Mouse (Mus musculus): ENCODE results near the gene Fate1. TPM values are rescaled to one million over a fixed set of nuclear protein-coding genes. Genes with fewer than 3 reads are reported as not detected.

Fate1 gene
- total and polyA plus RNA-seq, 3 experiments: not detected

- no peak for TF ChIP-seq USF2 (IDR thresholded peaks at IDR 0.05; ENCODE audit: borderline replicate concordance in 1 of 2, insufficient read depth in 1 of 2, low read depth in 1 of 2, low read length in 2 of 2)
- TF ChIP-seq POLR2A (IDR thresholded peaks at IDR 0.05; ENCODE audit: control insufficient read depth in 1 of 2, insufficient read depth in 1 of 2, low read depth in 1 of 2, low read length in 2 of 2, poor library complexity in 1 of 2): no peak
- TF ChIP-seq MAX (IDR thresholded peaks at IDR 0.05; ENCODE audit: low read length): no peak
- TF ChIP-seq CHD1 (IDR thresholded peaks at IDR 0.05; ENCODE audit: low read depth, low read length): no peak
- TF ChIP-seq MAFK (IDR thresholded peaks at IDR 0.05; ENCODE audit: borderline replicate concordance, low read depth, low read length): no peak
- no peak for TF ChIP-seq NRF1 (IDR thresholded peaks at IDR 0.05; ENCODE audit: insufficient read depth, low read depth, low read length, poor library complexity, severe bottlenecking)
- TF ChIP-seq USF1 (IDR thresholded peaks at IDR 0.05; ENCODE audit: low read depth, low read length): no peak
- no peak for TF ChIP-seq CTCF (IDR thresholded peaks at IDR 0.05 in 2 of 3, conservative IDR thresholded peaks at IDR 0.05 in 1 of 3; ENCODE audit: control insufficient read depth in 1 of 3, insufficient read depth in 1 of 3, low read depth in 2 of 3, low read length in 3 of 3, poor library complexity in 1 of 3, severe bottlenecking in 1 of 3)
- no peak for TF ChIP-seq MYB (IDR thresholded peaks at IDR 0.05; ENCODE audit: low read depth, low read length)
- TF ChIP-seq ZMIZ1 (IDR thresholded peaks at IDR 0.05; ENCODE audit: low read depth, low read length): no peak
- TF ChIP-seq POLR2AphosphoS5 (IDR thresholded peaks at IDR 0.05; ENCODE audit: borderline replicate concordance, low read depth, low read length): no peak
- TF ChIP-seq JUND (IDR thresholded peaks at IDR 0.05; ENCODE audit: low read depth, low read length): no peak
- no peak for TF ChIP-seq UBTF (IDR thresholded peaks at IDR 0.05; ENCODE audit: borderline replicate concordance, insufficient read depth, low read depth, low read length)
- TF ChIP-seq EP300 (IDR thresholded peaks at IDR 0.05; ENCODE audit: low read depth in 1 of 2, low read length in 2 of 2): no peak
- no peak for DNase-seq (ENCODE audit: low read depth, low spot score)
- Histone ChIP-seq H3K36me3 (ENCODE audit: control insufficient read depth in 1 of 2, insufficient read depth in 2 of 2, low read length in 2 of 2) (no peaks in the 10 kb centered on the region), H3K9me3 (replicated peaks; ENCODE audit: insufficient read depth, low read length) (no peaks in the 10 kb centered on the region), H3K79me2 (ENCODE audit: control insufficient read depth, insufficient read depth, low read length, poor library complexity) (no peaks in the 10 kb centered on the region), H3K4me1 (ENCODE audit: control insufficient read depth in 1 of 2, insufficient read depth in 2 of 2, low read length in 2 of 2) (no peaks in the 10 kb centered on the region), H3K27ac (ENCODE audit: control insufficient read depth, low read depth, low read length) (no peak within 1 kb of the TSS), H3K27me3 (ENCODE audit: control insufficient read depth in 1 of 2, insufficient read depth in 2 of 2, low read length in 2 of 2) (no peaks in the 10 kb centered on the region), H3K4me3 (ENCODE audit: control insufficient read depth in 1 of 2, insufficient read depth in 1 of 2, low read depth in 2 of 2, low read length in 2 of 2) (no peak within 1 kb of the TSS), H3K9ac (ENCODE audit: control insufficient read depth, low read depth, low read length, poor library complexity, severe bottlenecking) (no peak within 1 kb of the TSS)
Observed at GRCm38 (mm10) chrX:71962073-71963051, 10.4 kb upstream of the Fate1 start, which contains the start of gene Prrg3. Gene Prrg3, plus strand, starts transcription at chrX:71962624.

DNA sequence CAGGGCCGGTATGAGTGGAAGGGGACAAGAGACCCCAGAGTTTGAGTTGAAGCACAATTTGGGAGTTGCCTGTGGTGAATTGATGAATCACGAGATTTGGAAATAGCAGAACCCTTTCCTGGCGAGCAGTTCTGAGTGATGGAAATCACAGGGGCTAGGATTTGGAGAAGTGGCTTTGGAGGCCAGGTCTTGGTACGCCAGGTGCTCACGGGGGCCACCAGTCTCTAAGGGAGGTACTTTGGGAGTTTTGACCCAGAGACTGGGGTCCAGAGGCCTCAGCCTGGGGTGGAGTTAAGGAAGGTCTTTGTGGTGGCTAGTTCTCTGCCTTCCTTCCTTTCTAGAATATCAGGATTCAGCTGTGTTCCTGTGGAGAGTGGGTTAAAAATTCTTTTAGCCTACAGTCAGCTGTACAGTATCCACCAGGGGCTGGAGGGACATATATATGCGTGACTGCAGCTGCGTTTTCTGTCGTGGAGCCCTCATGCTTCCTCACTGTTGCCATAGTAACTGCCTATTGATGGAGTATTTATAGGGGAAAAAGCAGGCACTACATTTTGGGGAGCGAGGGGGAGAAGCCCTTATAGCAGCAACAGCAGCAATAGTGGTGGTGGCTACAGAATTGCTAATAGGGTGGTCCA is 9.4 kb upstream of the Fate1 start:
- Histone ChIP-seq H3K27me3 (ENCODE audit: control insufficient read depth in 1 of 2, insufficient read depth in 2 of 2, low read length in 2 of 2) (no peaks in the 10 kb centered on the region), H3K4me1 (ENCODE audit: control insufficient read depth in 1 of 2, insufficient read depth in 2 of 2, low read length in 2 of 2) (no peaks in the 10 kb centered on the region), H3K27ac (ENCODE audit: control insufficient read depth, low read depth, low read length) (no peak overlapping the region), H3K4me3 (ENCODE audit: control insufficient read depth in 1 of 2, insufficient read depth in 1 of 2, low read depth in 2 of 2, low read length in 2 of 2) (no peak overlapping the region), H3K9me3 (replicated peaks; ENCODE audit: insufficient read depth, low read length) (no peaks in the 10 kb centered on the region), H3K9ac (ENCODE audit: control insufficient read depth, low read depth, low read length, poor library complexity, severe bottlenecking) (no peak overlapping the region), H3K36me3 (ENCODE audit: control insufficient read depth in 1 of 2, insufficient read depth in 2 of 2, low read length in 2 of 2) (no peaks in the 10 kb centered on the region), H3K79me2 (ENCODE audit: control insufficient read depth, insufficient read depth, low read length, poor library complexity) (no peaks in the 10 kb centered on the region)
- no peak for TF ChIP-seq NELFE (IDR thresholded peaks at IDR 0.05; ENCODE audit: low read depth, low read length)
- no peak for DNase-seq (ENCODE audit: low read depth, low spot score)
